Mouse (Mus musculus): ENCODE data around the gene Adgrl3.

The Adgrl3 gene

DNA sequence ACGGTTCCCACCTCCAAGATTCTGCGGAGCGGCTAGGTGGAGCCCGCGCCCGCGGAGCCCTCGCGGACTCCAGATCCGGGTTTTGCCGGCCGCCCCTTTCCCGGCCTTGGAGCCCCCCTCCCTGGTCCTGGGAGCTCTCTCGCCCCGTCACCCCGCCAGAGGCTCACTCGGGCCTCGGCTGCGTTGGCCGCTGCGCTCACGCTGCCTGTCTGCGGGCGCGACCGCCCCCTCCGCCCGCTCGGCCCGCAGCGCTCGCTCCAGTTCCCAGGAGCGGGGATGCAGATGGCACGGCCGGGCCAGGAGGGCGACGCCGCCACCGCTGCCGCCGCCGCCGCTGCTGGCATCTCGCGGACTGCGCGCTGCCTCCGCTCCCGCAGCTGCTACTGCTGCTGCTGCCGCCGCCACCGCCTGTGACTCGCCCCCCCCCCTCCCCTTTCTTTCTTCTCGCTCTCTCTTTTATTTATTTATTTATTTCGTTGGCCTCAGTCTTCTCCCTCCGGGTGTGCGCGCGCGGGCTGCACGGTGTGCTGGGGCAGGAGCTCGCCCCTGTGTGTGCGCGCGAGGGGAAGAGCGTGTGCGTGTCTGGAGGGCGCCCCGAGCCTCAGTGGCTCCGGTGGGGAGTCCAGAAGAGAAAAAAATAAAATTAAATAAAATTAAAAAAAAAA lies at the start of gene Adgrl3:
TSS of gene Adgrl3 (plus strand) at position 549 of the 665 bp plus-strand sequence.
- DNase-seq (ENCODE audit: low read depth, low spot score), result no peak

DNA sequence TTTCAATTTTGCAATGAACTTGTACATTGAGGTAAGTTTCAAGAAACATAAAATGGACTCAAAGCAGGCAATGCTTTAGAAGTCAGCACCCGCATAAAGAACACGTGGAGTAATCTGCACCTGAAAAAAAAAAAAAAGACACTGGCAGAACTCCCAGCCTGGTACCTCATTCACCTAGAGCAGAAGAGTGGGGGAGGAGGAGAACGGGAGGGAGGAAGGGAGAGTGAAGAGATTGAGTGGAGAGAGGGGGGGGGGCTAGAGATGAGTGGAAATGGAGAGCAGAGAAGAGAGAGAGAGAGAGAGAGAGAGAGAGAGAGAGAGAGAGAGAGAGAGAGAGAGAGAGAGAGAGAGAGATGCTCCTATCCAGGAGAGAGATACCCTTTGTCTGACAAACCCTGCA lies 772 bp upstream of the Adgrl3 start:
- DNase-seq (ENCODE audit: low read depth, low spot score), result no peak

DNA sequence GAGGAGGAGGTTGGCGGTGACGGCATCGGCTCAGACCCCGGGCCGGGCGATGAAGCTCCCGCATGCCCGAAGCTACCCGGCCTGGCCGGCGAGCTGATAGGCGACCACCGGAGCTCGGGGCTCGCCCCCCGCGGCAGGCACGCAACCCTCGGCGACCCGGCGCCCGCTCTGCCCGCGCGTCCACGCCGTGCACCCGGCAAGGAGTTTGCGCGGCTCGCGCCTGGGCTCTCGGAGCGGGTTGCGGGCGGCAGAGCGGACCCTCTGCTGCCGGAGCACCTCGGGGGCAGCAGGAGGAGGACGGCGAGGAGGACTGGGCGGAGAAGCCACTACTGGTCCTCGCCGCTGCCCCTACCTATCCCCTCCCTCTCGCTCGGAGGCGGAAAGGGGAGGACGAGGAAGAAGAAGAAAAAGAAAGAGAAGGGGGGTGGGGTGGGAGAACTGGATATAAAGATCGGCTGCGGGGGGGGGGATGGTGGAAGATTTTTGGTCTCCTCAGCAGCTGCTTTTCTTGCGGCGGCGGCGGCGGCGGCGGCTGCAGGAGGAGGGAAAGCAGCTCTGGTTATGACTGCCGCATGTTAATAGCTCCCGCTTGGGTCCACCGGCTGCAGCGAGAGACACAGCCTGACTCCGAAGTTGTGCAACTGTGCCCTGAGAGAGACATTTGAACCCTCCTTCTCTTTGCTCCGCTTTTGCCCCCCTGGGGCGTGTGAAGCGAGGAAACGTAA lies 505 bp downstream of the Adgrl3 start:
- no peak for DNase-seq (ENCODE audit: low read depth, low spot score)

DNA sequence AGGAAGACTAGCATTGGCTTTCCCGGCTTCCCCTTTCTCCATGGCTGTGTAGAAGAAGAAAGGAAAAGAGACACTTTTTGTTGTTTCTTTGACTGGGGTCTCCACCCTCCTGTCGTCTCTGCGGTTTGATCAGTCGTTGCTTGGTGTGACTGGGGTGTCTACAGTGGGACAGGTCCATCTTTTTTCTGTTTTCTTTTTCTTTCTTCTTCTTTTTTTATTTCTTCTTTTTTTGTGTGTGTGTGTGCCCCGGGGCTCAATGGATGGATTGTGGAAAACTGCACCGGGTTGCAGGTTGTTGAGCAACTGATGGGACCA lies 1.0 kb downstream of the Adgrl3 start:
- no peak for DNase-seq (ENCODE audit: low read depth, low spot score)

DNA sequence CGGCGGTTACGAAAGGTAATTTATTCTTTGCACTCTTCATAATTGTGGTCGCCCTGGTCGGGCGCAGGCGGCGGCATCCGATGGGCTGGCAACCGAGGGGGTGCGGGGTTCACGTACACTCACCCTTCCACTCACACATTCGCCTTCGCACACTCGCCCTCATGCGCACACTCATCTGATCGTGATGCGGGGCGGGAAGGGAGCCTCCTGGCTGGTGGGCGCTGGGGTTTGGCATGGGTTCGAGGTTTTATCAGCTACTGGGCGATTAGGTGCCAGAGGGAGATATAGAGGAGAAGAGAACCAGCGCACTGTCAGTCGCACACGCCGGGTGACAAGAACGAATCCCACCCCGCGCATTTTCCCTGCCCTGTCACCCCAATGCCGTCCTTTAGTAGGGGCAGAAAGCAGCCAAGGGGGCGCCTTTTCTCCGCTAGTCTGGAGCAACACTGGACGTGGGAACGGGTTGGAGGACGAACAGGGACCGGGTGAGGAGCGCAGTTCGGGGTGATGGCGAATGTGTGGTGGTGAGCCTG lies 1.5 kb downstream of the Adgrl3 start:
- DNase-seq (ENCODE audit: low read depth, low spot score), result no peak

DNA sequence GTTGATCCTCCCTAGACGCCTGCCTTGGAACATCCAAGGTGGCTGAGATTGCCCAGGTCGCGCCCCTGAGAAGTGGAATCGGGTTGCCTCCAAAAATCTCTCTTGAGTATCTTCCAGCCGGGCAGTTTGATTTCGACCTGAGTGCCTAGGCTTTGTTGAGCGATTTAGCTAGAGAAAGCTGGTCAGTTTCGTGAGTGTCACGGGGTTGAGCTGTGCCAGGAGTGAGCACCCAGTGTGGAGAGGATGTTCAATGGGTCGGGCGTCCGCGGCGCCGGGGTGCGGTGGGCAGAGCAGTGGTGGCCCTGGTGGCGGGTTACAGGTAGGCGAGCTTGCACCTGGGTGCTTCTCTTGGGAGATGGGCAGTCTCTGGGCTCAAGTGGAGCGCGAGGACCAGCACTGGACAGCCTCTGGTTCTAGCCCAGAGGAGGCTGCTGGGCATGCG lies 1.9 kb downstream of the Adgrl3 start:
- DNase-seq (ENCODE audit: low read depth, low spot score), result no peak

DNA sequence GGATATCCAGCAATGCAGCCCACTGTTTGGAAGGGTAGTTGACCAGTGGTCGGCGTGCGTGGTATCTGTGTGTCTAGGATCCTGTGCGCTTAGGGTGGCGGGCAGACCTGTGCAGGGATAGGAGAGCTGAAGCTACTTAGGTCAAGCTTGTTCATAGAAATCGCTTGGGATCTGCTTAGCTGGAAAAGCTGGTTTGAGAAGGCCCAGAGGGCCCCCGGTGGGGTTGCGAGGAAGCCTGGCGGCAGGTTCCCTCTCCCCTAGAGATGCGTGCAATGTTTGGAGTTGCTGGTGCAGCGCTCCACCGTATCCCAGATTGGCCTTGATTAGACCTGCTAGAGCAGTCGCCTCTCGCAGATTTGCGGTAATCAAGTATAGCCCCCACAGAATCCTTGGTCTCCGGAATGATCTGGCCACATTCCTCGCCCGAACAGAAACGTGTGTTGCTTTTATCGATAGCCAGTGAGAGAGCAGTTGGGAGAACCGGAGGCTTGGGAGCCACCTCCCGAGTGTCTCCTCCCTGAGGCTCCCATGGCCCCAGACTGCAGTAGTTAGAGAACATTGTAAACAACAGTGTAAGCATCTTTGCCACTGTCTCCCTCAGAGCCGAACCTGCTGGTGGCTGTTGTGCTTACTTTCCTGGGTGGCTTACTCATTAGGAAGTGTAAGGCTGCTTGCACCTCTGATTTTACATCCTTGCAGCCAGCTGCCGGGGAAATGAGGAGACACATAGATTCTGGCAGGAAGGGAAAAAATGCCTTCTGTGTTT lies 2.6 kb downstream of the Adgrl3 start:
- DNase-seq (ENCODE audit: low read depth, low spot score), result no peak

DNA sequence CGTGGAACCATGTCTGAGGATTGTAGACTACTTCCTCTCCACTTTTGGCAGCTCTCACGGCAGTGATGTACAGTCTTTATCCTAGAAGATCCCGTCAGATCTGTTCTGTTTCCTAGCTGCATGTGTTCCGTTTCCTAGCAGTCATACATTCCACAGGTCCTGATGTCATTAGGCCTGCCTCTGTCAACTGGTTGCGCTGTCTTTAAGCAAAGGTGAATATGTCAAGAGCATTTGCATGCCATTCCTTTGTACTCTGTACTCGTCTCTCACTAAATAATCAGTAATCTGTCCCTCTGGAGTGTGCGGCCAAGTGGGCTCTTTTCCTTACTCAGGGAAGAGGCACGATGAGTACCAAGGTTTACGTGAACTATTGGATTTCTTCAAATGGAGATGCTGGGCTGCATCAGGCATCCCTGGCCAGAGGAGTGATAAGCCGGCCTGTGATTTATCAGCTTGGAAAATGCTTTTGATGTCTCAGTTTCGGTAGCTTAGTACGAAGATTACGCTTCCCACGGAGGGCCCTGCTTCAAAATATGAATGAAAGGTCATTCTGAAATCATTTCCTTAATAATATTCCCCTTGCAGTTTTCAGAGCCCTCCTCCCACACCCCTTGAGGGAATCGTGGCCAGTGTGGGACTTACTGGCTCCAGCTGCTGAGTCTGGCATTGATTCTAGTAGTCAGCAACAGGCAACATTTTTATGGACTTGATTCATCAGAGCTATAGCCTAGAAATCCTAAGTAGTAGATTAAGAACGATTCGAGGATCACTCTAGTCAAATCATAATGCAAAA lies 4.2 kb downstream of the Adgrl3 start:
- no peak for DNase-seq (ENCODE audit: low read depth, low spot score)

DNA sequence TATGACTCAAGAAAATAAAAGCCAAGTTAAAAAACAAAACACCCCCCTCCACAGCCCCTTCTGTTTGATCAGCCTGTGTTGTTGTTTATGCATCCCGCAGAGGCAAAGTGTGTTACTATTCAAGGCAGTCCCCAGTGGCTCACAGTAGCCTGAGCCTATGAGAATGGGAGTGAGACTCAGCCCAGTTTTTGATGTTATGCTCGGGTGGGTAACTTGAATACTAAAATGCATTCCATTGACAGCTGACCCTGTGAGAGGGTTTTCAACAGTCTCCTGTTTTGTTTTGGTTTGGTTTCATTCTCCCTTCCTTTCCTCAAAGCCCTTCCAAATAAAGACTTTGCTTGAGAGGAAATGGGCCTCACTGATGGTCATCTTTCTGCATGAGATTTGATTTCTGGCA lies 8.9 kb downstream of the Adgrl3 start:
- DNase-seq (ENCODE audit: low read depth, low spot score), result no peak

DNA sequence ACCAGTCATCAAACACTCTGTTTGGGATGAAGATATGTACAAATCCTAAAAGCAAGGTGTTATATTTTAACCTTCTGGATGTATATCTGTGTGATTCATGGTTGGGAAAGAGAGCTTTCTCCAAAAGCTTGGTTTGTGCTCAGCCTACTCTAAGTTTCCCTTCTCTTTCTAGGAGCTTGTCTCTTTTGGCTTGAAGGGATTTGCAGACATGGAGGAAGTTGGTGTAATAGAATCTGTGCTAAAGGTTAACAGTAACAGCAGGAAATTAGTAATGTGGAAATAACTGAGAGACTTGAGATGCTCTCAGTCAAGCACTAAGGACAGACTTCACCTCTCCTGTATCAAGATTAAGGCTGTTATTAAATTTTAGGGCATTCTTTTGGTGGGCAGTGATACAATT lies 17.2 kb downstream of the Adgrl3 start:
- no peak for DNase-seq (ENCODE audit: low read depth, low spot score)

DNA sequence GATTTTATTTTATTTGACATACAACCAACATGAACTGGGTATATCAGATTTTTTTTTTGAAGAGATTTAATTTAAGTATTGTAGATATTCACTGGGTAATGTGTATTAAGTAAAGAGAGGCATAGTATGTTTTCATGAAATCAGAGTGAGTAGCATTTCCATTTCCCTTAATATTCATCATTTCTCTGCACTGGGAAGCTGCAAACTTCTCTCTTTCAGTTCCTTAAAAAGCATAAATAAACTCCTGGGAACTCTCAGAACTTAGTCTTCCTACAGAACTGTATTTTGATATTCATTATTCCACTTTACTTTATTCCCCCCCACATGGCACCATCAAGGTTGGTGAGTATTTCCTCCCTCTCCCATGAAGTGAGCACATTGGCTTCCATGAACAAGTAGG lies 23.9 kb downstream of the Adgrl3 start:
- no peak for DNase-seq (ENCODE audit: low read depth, low spot score)

DNA sequence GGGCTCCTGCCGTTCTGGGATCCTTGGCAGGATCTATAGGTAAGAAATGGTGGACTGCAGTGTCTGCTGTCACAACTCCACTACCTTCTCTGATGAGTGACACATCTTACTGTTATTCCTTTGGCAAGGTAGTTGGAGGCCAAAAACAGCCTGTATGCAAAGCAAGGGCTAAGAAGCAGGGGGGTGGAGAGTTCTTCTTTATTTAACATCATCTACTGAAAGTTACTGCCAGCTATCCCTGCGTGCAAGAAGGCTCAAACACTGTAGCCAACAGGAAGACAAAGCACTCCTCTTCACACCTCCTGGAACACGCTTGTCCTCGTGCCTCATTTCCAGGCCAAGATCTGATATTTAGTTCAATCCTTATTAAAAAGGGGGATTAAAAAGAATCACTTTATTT lies 26.2 kb downstream of the Adgrl3 start:
- DNase-seq (ENCODE audit: low read depth, low spot score), result no peak

DNA sequence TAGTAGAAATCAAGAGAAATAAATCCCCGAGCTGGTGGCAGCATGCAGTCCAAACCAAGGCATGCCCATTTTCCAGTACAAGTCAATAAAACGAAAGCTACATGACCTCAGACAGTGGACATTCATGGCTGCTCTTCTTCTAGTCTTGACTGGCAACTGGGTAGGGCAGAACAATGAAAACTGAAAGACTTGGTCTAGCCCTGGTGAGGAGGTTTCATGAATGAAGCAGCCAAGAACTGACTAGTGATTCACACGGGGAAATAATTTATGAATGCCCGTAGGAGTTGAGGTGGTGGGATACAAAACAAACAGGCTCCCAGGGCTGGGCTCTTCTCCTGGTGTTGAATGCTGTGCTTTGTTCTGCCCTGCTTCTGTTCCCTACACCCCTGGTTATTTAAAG lies 34.7 kb downstream of the Adgrl3 start:
- no peak for DNase-seq (ENCODE audit: low read depth, low spot score)

DNA sequence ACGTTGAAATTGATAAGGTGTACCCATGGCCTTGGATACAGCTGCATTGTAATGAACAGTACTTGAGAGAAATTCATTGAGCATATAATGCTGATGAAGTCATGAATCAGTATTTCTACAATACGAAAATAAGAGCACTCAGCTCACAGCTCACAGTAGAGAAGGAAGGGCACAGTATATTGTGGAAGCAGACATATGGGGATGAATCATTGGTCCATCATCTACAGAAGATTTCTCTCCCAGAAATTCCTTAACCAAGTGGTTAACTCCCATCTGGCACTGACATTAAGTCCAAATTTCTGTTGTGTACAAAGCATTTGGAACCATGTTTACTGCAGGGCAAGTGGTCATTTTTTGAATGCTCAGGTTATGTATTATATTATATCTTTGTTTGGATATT lies 35.3 kb downstream of the Adgrl3 start:
- no peak for DNase-seq (ENCODE audit: low read depth, low spot score)

DNA sequence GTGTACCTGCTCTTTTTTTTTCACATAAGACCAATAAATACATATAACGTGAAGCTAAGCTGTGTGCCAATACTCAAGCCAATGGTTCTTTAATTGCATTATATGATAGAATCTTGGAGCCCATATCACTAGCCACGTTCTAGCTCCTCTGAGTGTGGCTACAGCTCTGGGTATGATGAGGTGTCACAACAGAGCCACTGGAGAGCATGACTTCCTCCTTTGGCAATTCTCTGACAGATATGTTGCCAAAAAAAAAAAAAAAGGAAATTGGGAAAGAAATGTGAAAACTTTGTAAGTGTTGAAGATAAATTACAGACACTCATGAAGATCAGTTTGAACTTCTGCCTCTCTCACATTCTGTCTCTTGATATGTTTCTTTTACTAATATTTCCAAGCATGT lies 38.2 kb downstream of the Adgrl3 start:
- DNase-seq (ENCODE audit: low read depth, low spot score), result no peak

DNA sequence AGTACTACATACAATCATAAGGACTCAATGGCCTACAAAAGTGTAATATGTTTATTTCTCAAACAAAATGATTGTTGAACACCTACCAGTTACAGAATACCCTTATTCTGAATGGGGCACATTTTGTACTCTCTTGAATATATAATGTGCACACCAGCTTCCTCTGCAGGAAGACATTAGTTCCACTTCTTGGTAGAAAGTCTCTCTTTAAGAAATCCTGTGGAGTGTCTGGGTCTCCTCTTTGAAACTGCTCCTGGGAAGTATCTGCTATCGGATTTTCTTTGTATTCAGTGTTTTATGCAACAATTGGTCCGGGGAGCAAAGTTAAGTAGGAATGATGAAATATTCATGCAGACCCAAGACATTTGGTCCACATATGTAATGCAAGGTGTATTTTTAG lies 41.0 kb downstream of the Adgrl3 start:
- no peak for DNase-seq (ENCODE audit: low read depth, low spot score)

DNA sequence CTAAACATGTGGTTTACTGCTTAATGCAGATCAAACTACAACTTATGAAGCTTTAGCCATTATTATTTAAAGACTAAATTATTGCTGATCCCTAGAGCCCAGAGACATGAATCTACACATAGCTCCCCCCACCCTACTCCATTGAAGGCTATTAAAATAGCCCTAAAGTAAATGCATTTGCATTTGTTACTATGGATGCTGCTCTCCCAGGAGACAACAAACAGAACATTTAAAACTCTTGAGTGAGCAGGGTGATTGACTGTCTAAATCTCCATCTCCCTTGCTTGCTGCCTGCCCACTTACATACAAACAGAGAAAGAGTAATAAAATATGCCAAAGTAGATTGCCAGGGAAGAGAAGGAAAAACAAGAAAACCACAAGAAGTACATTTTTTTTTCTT lies 41.4 kb downstream of the Adgrl3 start:
- DNase-seq (ENCODE audit: low read depth, low spot score), result no peak

DNA sequence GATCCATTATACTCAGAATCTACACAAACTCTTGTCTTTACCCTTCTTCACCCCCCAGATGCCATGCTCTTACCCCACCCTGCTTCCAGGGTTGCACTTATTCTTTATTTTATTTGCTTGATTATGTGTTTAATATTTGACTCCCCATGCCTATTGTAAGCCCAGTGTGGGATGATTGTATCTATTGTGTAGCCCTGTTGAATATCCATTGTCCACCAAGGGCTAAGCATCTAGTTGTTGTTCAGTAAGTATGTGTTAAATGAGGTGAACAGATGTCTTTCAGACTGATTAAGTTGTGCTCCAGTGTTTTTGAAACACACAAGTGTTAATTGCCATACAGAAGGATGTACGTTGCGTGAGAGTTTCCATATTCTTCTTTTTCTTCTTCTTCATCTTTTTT lies 44.1 kb downstream of the Adgrl3 start:
- no peak for DNase-seq (ENCODE audit: low read depth, low spot score)

DNA sequence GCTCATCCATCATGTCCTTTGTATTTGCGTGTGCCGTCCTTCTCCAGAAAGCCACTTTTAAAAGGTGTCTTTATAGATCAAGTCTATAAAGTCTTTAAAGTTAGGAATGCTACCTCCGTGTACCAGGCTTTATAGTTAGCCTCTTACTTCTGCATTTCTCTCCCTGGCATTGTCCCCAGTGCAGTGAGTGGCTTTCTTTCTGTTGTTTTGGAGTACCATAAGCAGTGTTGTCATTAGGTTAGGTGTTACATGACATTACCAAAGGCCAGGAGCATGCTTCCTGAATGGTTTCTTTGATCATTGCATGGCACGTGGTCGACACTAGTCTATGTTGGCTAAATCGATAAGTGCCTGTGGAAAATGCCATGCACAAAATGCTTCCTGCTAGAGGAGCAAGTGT lies 48.2 kb downstream of the Adgrl3 start:
- no peak for DNase-seq (ENCODE audit: low read depth, low spot score)

DNA sequence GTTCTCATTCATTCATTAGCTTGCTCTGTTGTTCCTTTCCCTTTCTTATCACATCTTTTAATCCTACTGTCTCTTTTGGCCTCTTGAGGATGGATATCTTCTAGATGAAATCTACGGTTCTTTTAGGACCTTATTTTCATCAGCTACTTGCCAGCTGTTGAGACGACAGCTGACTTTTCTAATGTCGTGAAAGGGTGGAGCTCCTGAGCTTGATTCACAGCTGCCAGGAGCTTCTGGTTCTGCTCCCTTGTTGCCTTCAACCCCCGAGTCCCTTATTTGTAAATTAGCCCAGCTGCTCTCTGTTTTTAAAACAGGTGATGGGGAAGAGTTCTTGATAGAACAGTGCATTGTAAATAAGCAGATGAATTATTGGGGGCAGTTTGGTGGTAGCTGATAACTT lies 48.9 kb downstream of the Adgrl3 start:
- DNase-seq (ENCODE audit: low read depth, low spot score), result no peak

DNA sequence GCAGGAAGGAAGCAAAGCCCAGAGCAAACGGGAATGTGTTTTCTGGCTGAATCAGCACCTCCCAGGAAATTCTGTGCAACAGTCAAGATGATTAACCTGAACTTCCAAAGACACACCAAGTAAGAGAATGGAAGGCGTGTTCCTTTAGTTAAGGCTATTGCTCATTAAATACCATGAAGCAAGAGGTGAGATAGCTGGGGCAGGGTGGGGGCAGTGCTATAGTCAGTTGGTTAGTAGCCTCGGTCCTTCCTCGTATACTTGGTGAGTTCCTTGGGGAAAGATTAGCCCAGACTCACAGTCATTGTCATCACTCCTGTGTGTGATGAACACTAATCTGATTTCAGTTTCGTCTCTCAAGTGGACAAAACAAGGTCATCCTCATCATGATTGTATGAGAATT lies 53.0 kb downstream of the Adgrl3 start:
- DNase-seq (ENCODE audit: low read depth, low spot score), result no peak

DNA sequence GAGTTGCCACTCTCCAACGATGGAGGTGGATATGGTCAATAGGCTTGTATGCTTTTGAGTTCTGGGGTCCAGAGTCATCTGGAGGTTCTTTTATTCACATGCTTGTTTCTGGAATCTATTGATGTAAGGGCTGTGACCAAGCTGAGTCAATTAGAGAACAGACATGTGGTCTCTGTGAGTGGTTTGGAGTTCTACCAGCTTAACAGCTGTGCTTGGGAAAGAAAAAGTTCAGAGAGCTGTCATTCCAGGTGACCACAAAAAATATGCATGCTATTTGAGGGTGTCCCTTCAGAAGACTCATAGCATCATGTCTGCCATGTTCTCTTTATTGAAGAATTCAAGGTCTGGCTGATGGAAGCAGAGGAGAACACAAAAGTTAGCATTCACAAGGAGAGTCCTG lies 53.9 kb downstream of the Adgrl3 start:
- DNase-seq (ENCODE audit: low read depth, low spot score), result no peak
